Mouse (Mus musculus): ENCODE measurements around the gene Rps6ka6.

Gene Rps6ka6

GRCm38 (mm10) chrX:111436571-111436970 lies 101.2 kb downstream of the Rps6ka6 start:
- Histone ChIP-seq H3K9me3 (ENCODE audit: low read length) (no peaks in the 10 kb centered on the region), H3K4me1 (replicated peaks; ENCODE audit: low read depth, low read length) (no peaks in the 10 kb centered on the region), H3K36me3 (ENCODE audit: insufficient read depth, low read length) (no peaks in the 10 kb centered on the region), H3K4me3 (replicated peaks; ENCODE audit: low read length) (no peak overlapping the region), H3K27me3 (ENCODE audit: insufficient read depth, low read length) (no peaks in the 10 kb centered on the region)
- TF ChIP-seq CTCF (conservative IDR thresholded peaks at IDR 0.05; ENCODE audit: low read length) (no peak), NANOG (IDR thresholded peaks at IDR 0.05; ENCODE audit: borderline replicate concordance, low read length) (no peak), POU5F1 (IDR thresholded peaks at IDR 0.05; ENCODE audit: borderline replicate concordance, low read length) (no peak)

- TF ChIP-seq POU5F1 (IDR thresholded peaks at IDR 0.05; ENCODE audit: borderline replicate concordance, low read length): no peak
- no peak for TF ChIP-seq NANOG (IDR thresholded peaks at IDR 0.05; ENCODE audit: borderline replicate concordance, low read length)
- TF ChIP-seq CTCF (conservative IDR thresholded peaks at IDR 0.05; ENCODE audit: low read length): no peak
- no peaks in the 10 kb centered on the region for H3K4me1 ChIP-seq (replicated peaks; ENCODE audit: low read depth, low read length)
- no peaks in the 10 kb centered on the region for H3K27me3 ChIP-seq (ENCODE audit: insufficient read depth, low read length)
- no peaks in the 10 kb centered on the region for H3K9me3 ChIP-seq (ENCODE audit: low read length)
- H3K4me3 ChIP-seq (replicated peaks; ENCODE audit: low read length): no peak overlapping the region
- no peaks in the 10 kb centered on the region for H3K36me3 ChIP-seq (ENCODE audit: insufficient read depth, low read length)
These were observed 123.0 kb downstream of the Rps6ka6 start for GRCm38 (mm10) chrX:111414775-111415174.

DNA sequence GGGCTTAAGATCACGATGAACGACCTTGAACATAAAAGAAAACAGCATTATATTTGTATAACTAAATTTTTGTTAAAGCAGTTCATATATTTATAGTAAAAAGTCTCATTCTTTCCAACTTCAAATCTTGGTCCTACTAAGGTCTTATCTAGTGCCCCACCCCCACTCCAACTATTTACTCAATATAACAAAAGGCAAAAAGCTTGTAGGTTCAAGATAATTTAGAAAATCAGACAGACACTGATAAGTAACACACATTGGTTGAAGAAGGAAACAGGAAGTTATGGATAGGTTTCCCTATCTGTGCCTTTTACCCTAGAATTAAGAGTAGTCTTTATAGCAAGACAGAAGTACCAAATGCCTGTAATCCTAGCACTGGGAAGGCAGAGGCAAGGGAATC lies 132.9 kb downstream of the Rps6ka6 start:
- Histone ChIP-seq H3K4me1 (replicated peaks; ENCODE audit: low read depth, low read length) (no peaks in the 10 kb centered on the region), H3K36me3 (ENCODE audit: insufficient read depth, low read length) (no peaks in the 10 kb centered on the region), H3K9me3 (ENCODE audit: low read length) (no peaks in the 10 kb centered on the region), H3K27me3 (ENCODE audit: insufficient read depth, low read length) (no peaks in the 10 kb centered on the region), H3K4me3 (replicated peaks; ENCODE audit: low read length) (no peak overlapping the region)
- TF ChIP-seq CTCF (conservative IDR thresholded peaks at IDR 0.05; ENCODE audit: low read length) (no peak), NANOG (IDR thresholded peaks at IDR 0.05; ENCODE audit: borderline replicate concordance, low read length) (no peak), POU5F1 (IDR thresholded peaks at IDR 0.05; ENCODE audit: borderline replicate concordance, low read length) (no peak)

- TF ChIP-seq CTCF (conservative IDR thresholded peaks at IDR 0.05; ENCODE audit: low read length) (no peak), POU5F1 (IDR thresholded peaks at IDR 0.05; ENCODE audit: borderline replicate concordance, low read length) (no peak), NANOG (IDR thresholded peaks at IDR 0.05; ENCODE audit: borderline replicate concordance, low read length) (no peak)
- Histone ChIP-seq H3K4me1 (replicated peaks; ENCODE audit: low read depth, low read length) (no peaks in the 10 kb centered on the region), H3K9me3 (ENCODE audit: low read length) (no peaks in the 10 kb centered on the region), H3K36me3 (ENCODE audit: insufficient read depth, low read length) (no peaks in the 10 kb centered on the region), H3K4me3 (replicated peaks; ENCODE audit: low read length) (no peak overlapping the region), H3K27me3 (ENCODE audit: insufficient read depth, low read length) (no peaks in the 10 kb centered on the region)
These were observed 160.7 kb downstream of the Rps6ka6 start for GRCm38 (mm10) chrX:111377020-111377419.

DNA sequence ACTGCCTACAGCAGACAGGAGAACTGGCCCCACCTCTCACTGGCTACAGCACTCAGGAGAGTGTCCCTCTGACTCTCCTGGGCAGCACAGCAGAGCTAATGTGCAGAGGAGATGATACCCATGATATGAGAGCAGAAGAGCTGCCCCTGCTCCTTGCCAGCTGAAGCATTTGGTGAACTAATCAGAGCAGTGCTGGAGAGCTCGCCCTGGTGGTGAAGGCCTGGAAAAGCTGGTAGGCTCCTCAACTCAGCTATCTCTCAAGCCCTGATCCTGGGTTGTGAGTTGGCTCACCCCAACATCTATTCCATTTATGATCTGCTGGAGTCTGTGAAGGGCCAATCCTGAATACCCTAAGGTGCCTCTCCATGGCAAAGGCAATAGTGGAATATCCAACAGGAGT lies 163.6 kb downstream of the Rps6ka6 start:
- H3K36me3 ChIP-seq (ENCODE audit: insufficient read depth, low read length): no peaks in the 10 kb centered on the region
- no peaks in the 10 kb centered on the region for H3K9me3 ChIP-seq (ENCODE audit: low read length)
- no peak for TF ChIP-seq NANOG (IDR thresholded peaks at IDR 0.05; ENCODE audit: borderline replicate concordance, low read length)
- TF ChIP-seq CTCF (conservative IDR thresholded peaks at IDR 0.05; ENCODE audit: low read length): peak; percentile 14
- no peak for TF ChIP-seq POU5F1 (IDR thresholded peaks at IDR 0.05; ENCODE audit: borderline replicate concordance, low read length)
- no peaks in the 10 kb centered on the region for H3K4me1 ChIP-seq (replicated peaks; ENCODE audit: low read depth, low read length)
- no peak overlapping the region for H3K4me3 ChIP-seq (replicated peaks; ENCODE audit: low read length)
- H3K27me3 ChIP-seq (ENCODE audit: insufficient read depth, low read length): no peaks in the 10 kb centered on the region
